Mouse (Mus musculus) small intestine, adult 2 months (tissue): ENCODE measurements around the gene Hoxd10.

Source experiments
- CTCF ChIP-seq: fragments of 200-500 bp; IDR thresholded peaks from 2 replicates; pipeline ENCODE4 v1.5.1; 2012; ENCODE audit warnings: low read depth, mild to moderate bottlenecking, control low read depth, inconsistent platforms, low read length, moderate library complexity, mixed read lengths; ENCODE audit not compliant: insufficient replicate concordance, insufficient read length; ENCODE audit errors: extremely low read depth
- POLR2A ChIP-seq: fragments of 200-500 bp; IDR thresholded peaks from 2 replicates; pipeline ENCODE4 v1.6.1; 2012; ENCODE audit warnings: low read depth, mild to moderate bottlenecking, control low read depth, inconsistent platforms, low read length, moderate library complexity

DNA sequence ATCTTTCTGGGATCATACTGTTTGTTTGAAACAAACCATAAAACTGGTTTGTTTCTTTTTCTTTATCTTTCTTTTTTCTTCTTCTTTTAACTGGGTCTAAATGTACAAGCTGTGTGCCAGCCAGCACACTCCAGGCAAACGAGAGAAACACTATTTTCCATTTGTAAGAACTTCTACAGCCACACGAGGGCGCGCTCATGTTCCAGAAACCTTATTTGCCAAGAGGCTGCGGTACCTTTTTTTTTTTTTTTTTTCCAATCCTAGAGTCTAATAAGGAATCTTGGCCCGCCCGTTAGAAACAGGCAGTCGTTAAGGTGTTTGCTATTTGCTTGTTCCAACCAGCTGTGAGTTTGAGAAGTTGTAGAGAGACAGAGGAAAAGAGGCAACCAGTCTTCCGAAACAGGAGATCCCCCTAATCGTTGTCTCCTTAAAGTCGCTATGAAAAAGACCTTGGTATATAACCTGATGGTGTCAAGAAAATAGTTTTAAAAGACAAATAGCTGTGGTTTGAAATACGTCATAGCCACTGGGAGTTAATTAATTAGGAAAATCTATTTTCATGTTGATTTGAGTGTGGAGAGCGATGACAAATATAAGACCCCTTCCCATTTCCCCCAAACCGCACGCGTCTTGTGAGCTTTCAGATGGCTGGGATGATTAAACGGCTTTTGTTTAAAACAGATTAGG lies 5.3 kb upstream of the Hoxd10 start:
- no peak for TF ChIP-seq CTCF
- TF ChIP-seq POLR2A = no peak
